Mouse (Mus musculus) neural tube, embryonic 10.5 days (tissue): ENCODE measurements around the gene Lurap1.

ENCODE experiments used
- DNase-seq: peaks from one replicate; pipeline ENCODE4 v3.0.0-alpha.2; 2017; ENCODE audit warnings: low spot score; ENCODE audit errors: extremely low spot score

Lurap1 gene

GRCm38 (mm10) chr4:116151238-116151637 lies at the start of gene Lurap1:
Gene Lurap1 (minus strand): TSS chr4:116151338.
- no peak for DNase-seq

GRCm38 (mm10) chr4:116198422-116198821 lies 47.3 kb upstream of the Lurap1 start:
- no peak for DNase-seq

- no peak for DNase-seq
Measured at GRCm38 (mm10) chr4:116193583-116194383, 42.6 kb upstream of the Lurap1 start.

DNA sequence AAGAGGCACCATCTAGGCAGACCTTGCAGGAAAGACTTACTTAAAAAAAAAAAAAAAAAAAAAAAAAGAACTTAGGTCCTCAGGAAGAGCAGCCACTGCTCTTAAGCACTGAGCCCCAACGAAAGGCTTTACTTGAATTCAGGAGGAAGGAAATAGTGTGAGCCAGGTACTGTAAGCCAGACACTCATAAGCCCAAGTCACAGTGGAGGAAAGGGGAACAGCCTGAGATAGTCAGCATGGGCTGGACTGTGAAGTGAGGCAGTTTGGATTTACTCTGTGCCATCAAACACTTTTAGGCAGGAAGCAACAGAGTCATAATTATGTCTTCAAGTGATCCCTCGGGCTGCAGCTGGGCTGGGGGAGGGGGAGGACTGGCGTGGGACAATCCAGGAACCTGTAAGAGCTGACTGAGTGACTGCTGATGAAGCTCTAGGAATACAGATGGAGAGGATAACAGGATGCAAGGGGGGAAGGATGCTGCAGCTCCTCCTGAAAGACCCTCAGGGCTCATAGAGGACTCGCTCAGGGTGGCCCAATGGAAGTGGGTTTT lies 41.2 kb upstream of the Lurap1 start:
- no peak for DNase-seq

DNA sequence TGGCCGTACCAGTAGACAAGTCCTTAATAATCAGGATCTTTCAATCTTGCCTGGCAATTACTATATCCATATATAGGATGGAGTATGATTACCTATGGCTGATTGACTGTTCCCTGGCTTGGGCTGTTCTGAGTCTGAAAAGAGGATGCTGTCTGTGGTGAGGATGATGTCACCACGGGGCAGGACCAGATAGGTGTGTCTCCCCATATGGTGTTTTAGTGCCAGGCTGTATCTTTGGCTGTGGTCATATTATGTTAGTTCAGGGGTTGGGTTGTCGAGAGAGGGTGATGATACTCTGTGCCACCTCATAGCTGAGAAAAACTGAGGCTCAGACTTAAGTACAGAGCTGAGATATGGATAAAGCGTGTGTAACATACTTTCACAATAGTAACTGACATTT lies 33.9 kb upstream of the Lurap1 start:
- DNase-seq = no peak

GRCm38 (mm10) chr4:116182745-116183144 lies 31.6 kb upstream of the Lurap1 start:
- DNase-seq = no peak

- DNase-seq = no peak
Measured at GRCm38 (mm10) chr4:116182079-116182478, 30.9 kb upstream of the Lurap1 start.

GRCm38 (mm10) chr4:116177140-116177539 lies 26.0 kb upstream of the Lurap1 start:
- no peak for DNase-seq

- no peak for DNase-seq
Measured at GRCm38 (mm10) chr4:116176543-116176988, 25.4 kb upstream of the Lurap1 start.

DNA sequence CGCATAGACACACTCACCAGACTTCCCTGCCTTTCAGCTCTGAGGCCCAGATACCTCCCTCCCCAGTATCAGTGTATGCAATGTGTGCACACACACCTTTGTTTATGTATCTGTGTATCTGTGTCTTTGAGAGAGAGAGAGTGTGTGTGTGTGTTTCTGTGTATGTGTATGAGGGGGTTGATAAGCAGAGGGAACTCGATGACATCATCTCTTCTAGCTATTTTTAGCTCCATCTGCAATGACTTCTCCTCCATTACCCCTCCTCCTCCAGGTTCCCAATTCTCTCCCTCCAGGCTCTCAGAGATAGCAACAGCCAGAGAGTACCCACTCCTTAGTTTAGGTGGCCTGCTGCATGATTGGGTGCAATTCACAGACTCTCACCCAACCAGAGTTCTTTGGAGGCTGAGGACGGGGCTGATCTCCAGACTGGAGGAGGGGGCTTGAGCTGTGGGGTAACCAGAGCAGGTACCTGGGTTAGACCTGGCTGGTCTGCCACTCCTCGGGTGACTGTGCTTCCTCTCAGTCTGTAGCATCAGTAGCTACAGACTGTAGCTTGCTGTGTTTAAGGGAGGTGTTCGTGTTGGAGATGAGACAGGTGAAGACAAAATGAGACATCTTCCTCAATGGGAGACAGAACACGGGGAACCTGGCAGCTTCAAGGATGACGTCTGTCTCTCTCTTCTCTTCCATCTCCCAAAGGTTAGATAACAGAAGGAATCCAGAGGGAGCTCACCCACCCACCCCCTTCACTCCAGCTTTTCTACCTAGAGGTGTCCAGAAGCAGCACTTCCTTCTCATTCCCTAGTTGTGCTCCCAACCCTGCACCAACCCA lies 24.8 kb upstream of the Lurap1 start:
- DNase-seq = no peak

- DNase-seq = no peak
Measured at GRCm38 (mm10) chr4:116175136-116175535, 24.0 kb upstream of the Lurap1 start.

GRCm38 (mm10) chr4:116174466-116175116 lies 23.5 kb upstream of the Lurap1 start:
- DNase-seq = no peak

DNA sequence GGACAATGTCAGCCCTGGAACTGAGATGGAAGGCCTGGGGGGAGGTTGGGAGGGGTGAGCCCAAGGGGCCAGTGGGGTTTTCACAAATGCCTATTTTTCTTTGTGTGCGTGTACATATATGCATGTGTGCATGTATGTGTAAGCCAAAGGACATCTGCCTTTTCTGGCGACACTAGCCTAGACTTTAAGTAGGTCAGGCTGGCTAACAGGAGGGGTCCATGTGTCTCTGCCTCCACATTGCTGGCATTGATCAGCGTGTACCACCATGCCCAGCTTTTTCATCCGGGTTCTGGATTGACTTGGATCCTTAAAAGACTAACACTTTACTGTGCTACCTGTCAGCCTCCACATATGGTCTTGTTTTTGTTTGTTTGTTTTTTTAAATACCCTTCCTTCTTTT lies 22.6 kb upstream of the Lurap1 start:
- no peak for DNase-seq

DNA sequence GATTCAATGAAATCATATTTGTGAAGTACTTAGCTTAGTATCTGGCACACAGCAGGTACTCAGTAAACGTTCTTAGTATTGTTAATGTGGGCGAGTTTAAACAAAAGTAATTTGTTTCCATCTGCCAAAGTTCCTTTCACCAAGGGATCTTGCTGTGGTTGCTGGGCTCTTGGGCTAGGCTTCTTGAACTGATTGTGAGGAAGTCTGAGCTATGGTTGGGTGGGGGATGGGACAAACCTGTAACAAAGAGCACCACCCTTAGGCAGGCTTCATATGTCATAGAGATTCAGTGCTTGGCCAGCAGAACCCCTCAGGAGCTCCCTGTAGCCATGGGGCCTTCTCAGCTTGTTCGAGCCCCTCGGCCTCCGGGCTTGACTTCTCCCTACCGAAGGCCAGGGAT lies 21.9 kb upstream of the Lurap1 start, which contains the start of the genes 1700042G07Rik and Gm49337:
1700042G07Rik (plus strand) TSS at position 301 of the 400 bp plus-strand sequence.
Gm49337 (plus strand) TSS at position 313 of the 400 bp plus-strand sequence.
- no peak for DNase-seq

DNA sequence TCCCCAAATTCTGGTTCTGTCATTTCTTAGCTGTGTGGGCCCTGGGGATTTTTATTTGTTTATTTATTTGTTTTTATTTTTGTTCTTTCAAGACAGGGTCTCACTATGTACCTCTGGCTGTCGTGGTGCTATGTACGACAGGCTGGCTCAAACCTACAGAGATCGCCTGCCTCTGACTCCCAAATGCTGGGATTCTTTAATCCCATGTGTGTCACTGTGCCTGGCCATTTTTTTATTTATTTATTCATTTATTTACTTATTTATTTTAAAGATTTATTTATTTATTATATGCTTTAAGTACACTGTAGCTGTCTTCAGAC lies 18.2 kb upstream of the Lurap1 start:
- no peak for DNase-seq

GRCm38 (mm10) chr4:116168617-116169352 lies 17.6 kb upstream of the Lurap1 start:
- peak; percentile 62 for DNase-seq

- DNase-seq = no peak
Measured at GRCm38 (mm10) chr4:116167404-116167803, 16.3 kb upstream of the Lurap1 start, which contains the start of gene Tspan1. Gene Tspan1 (minus strand): TSS chr4:116167601.

- DNase-seq = no peak
Measured at GRCm38 (mm10) chr4:116165708-116166407, 14.7 kb upstream of the Lurap1 start.

DNA sequence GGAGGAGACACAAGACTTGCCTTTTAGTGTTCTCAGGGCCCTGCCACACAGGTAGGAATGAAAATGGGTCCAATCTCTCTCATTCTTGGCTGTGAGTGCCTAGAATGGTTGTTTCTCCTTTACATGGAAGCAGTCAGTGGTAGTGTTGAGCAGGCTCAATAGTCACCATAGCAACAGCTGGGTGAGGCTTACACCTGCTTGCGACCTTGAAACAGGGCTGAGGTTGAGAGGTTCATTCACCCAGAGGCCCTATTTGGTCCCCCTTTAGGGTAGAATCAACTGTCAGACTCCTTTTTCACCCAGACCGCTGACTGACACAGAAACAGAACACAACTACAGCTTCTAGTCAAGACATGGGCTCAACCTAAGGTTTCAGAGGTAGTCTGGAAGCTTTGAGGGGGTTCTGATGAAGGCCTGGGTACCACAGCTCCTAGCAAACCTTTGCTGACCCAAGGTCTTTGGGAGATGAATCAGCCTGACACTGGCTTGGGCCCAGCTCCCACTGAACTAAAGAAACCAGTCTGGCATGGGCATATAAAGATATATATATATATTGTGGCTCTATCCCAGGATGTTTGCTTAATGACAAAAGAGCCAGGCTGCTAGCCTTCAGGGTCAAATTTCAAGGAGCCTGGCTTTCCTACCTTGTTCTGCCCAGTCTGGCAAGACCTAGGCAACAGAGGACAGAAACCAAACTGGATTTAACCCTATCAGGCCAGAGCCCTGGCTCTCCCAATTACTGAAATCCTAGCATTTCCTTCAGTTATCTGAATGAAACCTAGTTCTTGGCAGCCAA lies 13.8 kb upstream of the Lurap1 start:
- no peak for DNase-seq
